Mouse (Mus musculus) forebrain, postnatal 0 days (tissue): ENCODE measurements around the gene Ptbp3. TPM values are rescaled to one million over a fixed set of nuclear protein-coding genes. Genes with fewer than 3 reads are reported as not detected.

Source experiments
- ATAC-seq: fragments of 200-750 bp; cut with Nextera tagmentation; 2 replicates; pipeline ENCODE4 v1.8.0; 2017; ENCODE audit warnings: mild to moderate bottlenecking, moderate library complexity
- DNase-seq: peaks from one replicate; pipeline ENCODE4 v3.0.0-alpha.2; 2015
- H3K27ac ChIP-seq: fragments of 300-500 bp; sonication (generic); 2 replicates; pipeline ENCODE4 v1.5.1; 2014; ENCODE audit warnings: low read depth, mild to moderate bottlenecking, antibody characterized with exemption, low read length, moderate library complexity, mixed read lengths
- H3K27me3 ChIP-seq: fragments of 300-500 bp; sonication (generic); 2 replicates; pipeline ENCODE4 v1.6.1; 2014; ENCODE audit warnings: mild to moderate bottlenecking, low read length, mixed read lengths; ENCODE audit not compliant: insufficient read depth
- H3K36me3 ChIP-seq: fragments of 300-500 bp; sonication (generic); 2 replicates; pipeline ENCODE4 v1.6.1; 2014; ENCODE audit warnings: mild to moderate bottlenecking, moderate library complexity; ENCODE audit not compliant: insufficient read depth
- H3K4me1 ChIP-seq: fragments of 300-500 bp; sonication (generic); 2 replicates; pipeline ENCODE4 v1.6.1; 2014; ENCODE audit warnings: antibody characterized with exemption; ENCODE audit not compliant: insufficient read depth
- H3K4me2 ChIP-seq: fragments of 300-500 bp; sonication (generic); 2 replicates; pipeline ENCODE4 v1.6.1; 2014; ENCODE audit warnings: low read depth, mild to moderate bottlenecking, moderate library complexity
- H3K4me3 ChIP-seq: fragments of 300-500 bp; sonication (generic); 2 replicates; pipeline ENCODE4 v1.5.1; 2014; ENCODE audit warnings: low read depth, low read length, mixed read lengths
- H3K9ac ChIP-seq: fragments of 300-500 bp; sonication (generic); 2 replicates; pipeline ENCODE4 v1.6.1; 2014; ENCODE audit warnings: mild to moderate bottlenecking
- H3K9me3 ChIP-seq: fragments of 300-500 bp; sonication (generic); 2 replicates; pipeline ENCODE4 v1.6.1; 2016; ENCODE audit warnings: low read length
- CTCF ChIP-seq: sonication (generic); IDR thresholded peaks from 2 replicates; pipeline ENCODE4 v1.5.1; 2016; ENCODE audit warnings: antibody characterized with exemption, control low read depth, low read depth
- WGBS: fragments of 180-500 bp; shearing (Covaris S2); extraction: QIAGEN DNeasy Blood & Tissue Kit; methylation state at CpG from one replicate; pipeline ENCODE4 v1.1.7; 2014; 5-methylcytosine and 5-hydroxymethylcytosine counted together
- polyA plus RNA-seq: library from polyadenylated mRNA; unstranded; fragments of >200 nt; fragmentation: Nextera tagmentation; extraction: Ambion mirVana; gene quantifications from 2 replicates; pipeline ENCODE4 v1.2.1, GENCODE M21; 2015
- total RNA-seq: library from RNA; depleted of rRNA; stranded (reverse); fragments of >200 nt; gene quantifications from 2 replicates; pipeline ENCODE4 v1.2.3, GENCODE M21; 2014; rRNA removed

Ptbp3 gene
- total RNA-seq (30.8 and 33.7 TPM in 2 replicates), polyA plus RNA-seq (10.3 and 10.9 TPM in 2 replicates)

DNA sequence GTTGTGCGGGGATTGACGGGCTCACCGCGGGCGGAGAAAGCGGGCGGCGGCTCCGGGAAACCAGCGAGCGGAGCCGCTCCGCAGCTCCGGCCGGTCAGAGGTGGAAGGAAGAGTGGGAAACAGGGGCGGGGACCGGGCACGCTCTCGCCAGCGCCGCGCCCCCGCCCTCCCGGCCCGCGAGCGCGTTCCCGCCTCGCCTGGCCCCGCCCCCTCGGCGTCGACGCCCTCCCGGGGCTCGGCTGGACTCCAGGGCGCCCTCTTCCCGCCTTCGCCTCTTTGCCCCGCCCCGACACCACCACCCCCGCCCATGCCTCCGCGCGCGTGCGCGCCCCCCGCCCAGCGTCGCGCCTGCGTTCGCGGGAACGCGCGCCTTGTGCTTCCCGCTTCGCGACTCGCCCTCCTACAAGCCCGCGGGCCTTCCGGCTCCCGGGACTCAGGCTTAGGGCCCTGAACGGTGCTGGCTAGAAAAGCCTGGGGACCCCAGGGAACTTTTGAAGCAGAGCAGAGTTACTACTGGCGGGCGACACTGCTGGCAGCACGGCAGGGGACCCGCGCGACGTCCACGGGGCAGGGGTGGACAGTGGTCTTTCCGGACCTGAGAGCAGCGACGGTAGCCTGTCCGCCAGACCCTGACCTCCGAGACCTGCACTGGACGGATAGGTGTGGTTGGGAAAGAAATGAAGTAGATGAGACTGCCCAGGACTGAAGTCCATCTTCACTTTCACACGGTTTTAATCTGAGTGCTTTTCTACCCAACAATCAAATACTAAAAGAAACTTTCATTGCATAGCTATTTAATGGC lies at the start of gene Ptbp3:
Gene Ptbp3 (minus strand): TSS at position 190 of the 802 bp plus-strand sequence.
- no peaks in the 10 kb centered on the region; the same call in 1 of the 2 replicates for H3K4me1 ChIP-seq
- H3K4me2 ChIP-seq, result peak within 1 kb of the TSS; percentile 93
- H3K36me3 ChIP-seq, result no peaks in the 10 kb centered on the region
- ATAC-seq (peak; percentile 89), DNase-seq (peak; percentile 96)
- peak within 1 kb of the TSS; percentile 84 for H3K9ac ChIP-seq
- H3K27me3 ChIP-seq, result no peaks in the 10 kb centered on the region
- no peaks in the 10 kb centered on the region for H3K9me3 ChIP-seq
- no peak for TF ChIP-seq CTCF
- H3K4me3 ChIP-seq, result peak within 1 kb of the TSS; percentile 92
- WGBS, result under 1% methylated on average over 59 of the region's 83 CpGs
- H3K27ac ChIP-seq, result peak within 1 kb of the TSS; percentile 89

- Histone ChIP-seq H3K27ac (no peak overlapping the region), H3K4me1 (no peaks in the 10 kb centered on the region), H3K27me3 (no peaks in the 10 kb centered on the region), H3K9ac (no peak overlapping the region), H3K4me3 (no peak overlapping the region), H3K9me3 (no peaks in the 10 kb centered on the region), H3K4me2 (no peak overlapping the region), H3K36me3 (no peaks in the 10 kb centered on the region)
- ATAC-seq (no peak), DNase-seq (no peak)
- WGBS, result 87% methylated on average over 2 of the region's 2 CpGs
- TF ChIP-seq CTCF, result no peak
Measured at GRCm38 (mm10) chr4:59596556-59596955, 47.4 kb upstream of the Ptbp3 start.

DNA sequence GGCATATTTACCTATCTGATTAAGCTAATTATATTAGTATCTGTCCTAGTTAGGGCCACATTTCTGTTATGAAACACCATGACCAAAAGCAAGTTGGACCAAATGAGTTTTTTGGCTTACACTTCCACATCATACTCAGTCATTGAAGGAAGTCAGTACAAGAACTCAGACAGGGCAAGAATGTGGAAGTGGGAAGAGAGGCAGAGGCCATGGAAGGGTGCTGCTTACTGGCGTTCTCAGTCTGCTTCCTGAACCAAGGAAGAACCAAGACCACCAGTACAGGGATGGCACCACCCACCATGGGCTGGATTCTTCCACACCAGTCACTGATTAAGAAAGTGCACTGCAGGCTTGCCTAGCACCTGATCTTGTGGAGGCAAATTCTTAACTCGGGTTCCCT lies 45.5 kb upstream of the Ptbp3 start:
- Histone ChIP-seq H3K9ac (no peak overlapping the region), H3K4me2 (no peak overlapping the region), H3K36me3 (no peaks in the 10 kb centered on the region), H3K27me3 (no peaks in the 10 kb centered on the region), H3K27ac (no peak overlapping the region), H3K4me3 (no peak overlapping the region), H3K4me1 (no peaks in the 10 kb centered on the region), H3K9me3 (no peaks in the 10 kb centered on the region)
- 81% methylated on average over 2 of the region's 2 CpGs for WGBS
- TF ChIP-seq CTCF, result no peak
- no peak for DNase-seq
- ATAC-seq, result no peak

DNA sequence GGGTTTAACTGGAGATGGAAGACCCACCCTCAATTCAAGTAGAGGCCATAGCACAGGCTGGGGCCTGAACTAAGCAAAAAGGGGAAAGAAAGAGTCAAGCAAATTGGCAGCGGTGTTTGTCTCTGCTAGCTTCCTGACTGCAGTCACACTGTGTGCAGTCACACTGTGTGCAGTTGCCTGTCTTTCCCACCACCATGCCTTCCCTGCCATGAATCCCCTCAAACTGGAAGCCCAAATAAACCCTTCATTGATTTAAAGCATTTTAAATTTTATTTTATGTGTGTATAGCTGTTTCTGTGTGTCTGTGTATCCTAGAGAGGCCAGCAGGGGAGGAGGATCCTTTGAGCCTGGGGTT lies 38.7 kb upstream of the Ptbp3 start:
- DNase-seq (no peak), ATAC-seq (no peak)
- H3K36me3 ChIP-seq, result no peaks in the 10 kb centered on the region
- H3K4me2 ChIP-seq, result no peak overlapping the region
- TF ChIP-seq CTCF, result no peak
- 95% methylated on average over 1 of the region's 1 CpGs for WGBS
- H3K4me3 ChIP-seq, result no peak overlapping the region
- H3K27ac ChIP-seq, result no peak overlapping the region
- H3K9ac ChIP-seq, result no peak overlapping the region
- no peaks in the 10 kb centered on the region for H3K4me1 ChIP-seq
- H3K27me3 ChIP-seq, result no peaks in the 10 kb centered on the region
- no peaks in the 10 kb centered on the region for H3K9me3 ChIP-seq

DNA sequence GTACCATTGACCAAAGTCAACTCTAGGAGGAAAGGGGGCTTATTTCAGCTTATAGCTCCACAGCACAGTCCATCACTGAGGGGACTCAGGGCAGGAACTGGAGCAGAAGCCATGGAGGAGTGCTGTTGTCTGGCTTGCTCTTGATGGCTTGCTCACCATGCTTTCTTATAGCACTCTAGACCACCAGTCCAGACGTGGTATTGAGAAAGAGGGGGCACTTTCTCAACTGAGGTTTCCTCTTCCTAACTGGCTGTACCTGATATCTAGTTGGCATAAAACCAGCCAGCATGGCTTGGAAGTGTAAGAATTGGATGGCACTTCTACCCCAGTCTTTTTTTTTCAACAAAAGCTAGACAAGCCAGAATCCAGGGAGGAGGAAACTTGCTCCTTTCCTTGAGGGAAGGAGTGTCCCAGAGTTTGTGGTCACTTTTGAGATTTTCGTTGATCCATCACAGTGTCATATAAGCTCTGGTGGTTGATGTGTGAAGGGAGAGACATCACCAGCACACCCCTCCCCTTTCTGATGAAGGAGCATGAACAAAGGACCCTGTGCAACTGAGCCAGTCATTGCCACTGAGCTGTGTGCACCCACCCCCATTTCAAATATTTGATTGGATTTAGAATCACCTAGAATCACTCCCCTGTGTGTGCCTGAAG lies 38.2 kb upstream of the Ptbp3 start:
- ATAC-seq, result no peak
- DNase-seq, result no peak
- Histone ChIP-seq H3K36me3 (no peaks in the 10 kb centered on the region), H3K4me2 (no peak overlapping the region), H3K9me3 (no peaks in the 10 kb centered on the region), H3K4me3 (no peak overlapping the region), H3K27ac (no peak overlapping the region), H3K27me3 (no peaks in the 10 kb centered on the region), H3K4me1 (no peaks in the 10 kb centered on the region), H3K9ac (no peak overlapping the region)
- 80% methylated on average over 2 of the region's 2 CpGs for WGBS
- TF ChIP-seq CTCF, result no peak

DNA sequence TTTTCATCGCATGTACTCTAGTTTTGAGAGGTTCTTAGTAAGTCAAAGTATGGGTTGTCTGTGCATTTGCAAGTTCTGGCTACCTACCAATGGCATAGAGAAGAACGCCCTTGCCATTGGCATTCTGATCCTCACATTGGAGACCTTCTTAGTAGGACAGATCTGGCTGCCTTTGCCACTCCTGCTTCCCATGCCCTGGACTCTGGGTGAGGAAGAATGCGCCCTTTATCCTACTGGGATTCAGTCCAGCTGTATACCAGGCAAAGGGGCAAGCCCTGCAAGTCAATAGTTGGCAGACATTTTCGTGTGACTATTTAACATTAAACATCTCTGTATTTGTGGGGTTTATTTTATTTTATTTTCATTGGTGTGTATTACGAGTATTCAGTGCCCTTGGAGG lies 35.9 kb upstream of the Ptbp3 start:
- no peak overlapping the region for H3K27ac ChIP-seq
- no peak for TF ChIP-seq CTCF
- no peaks in the 10 kb centered on the region for H3K9me3 ChIP-seq
- WGBS, result 73% methylated on average over 5 of the region's 5 CpGs
- DNase-seq (no peak), ATAC-seq (no peak)
- H3K27me3 ChIP-seq, result no peaks in the 10 kb centered on the region
- no peaks in the 10 kb centered on the region for H3K36me3 ChIP-seq
- H3K9ac ChIP-seq, result no peak overlapping the region
- no peak overlapping the region for H3K4me2 ChIP-seq
- H3K4me3 ChIP-seq, result no peak overlapping the region
- no peaks in the 10 kb centered on the region for H3K4me1 ChIP-seq

DNA sequence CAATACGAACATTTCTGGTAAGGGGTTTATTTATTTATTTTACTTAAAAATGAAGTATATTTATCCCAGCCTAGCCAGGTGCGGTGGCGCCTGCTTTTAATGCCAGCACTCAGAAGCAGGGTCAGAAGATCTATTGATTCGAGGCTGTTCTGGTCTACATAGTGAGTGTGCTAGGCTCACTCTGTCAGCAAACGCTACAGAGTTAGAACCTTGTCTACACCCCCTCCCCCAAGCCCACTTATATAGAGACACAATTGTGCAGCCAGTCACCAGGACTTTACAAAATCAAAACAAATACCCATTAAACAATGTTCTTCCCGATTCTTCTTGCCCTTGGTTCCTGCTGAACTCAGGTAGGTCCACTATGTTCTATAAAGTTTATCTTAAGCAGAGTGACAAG lies 33.0 kb upstream of the Ptbp3 start:
- 22% methylated on average over 6 of the region's 6 CpGs for WGBS
- no peaks in the 10 kb centered on the region for H3K4me1 ChIP-seq
- TF ChIP-seq CTCF, result no peak
- peak overlapping the region; percentile 66 for H3K4me2 ChIP-seq
- H3K36me3 ChIP-seq, result no peaks in the 10 kb centered on the region
- no peak overlapping the region for H3K27ac ChIP-seq
- no peaks in the 10 kb centered on the region for H3K9me3 ChIP-seq
- peak overlapping the region; percentile 65 for H3K4me3 ChIP-seq
- no peaks in the 10 kb centered on the region for H3K27me3 ChIP-seq
- ATAC-seq (no peak), DNase-seq (no peak)
- 0 out of 2 replicates have a peak overlapping the region, but pooled peaks have one; percentile 34 for H3K9ac ChIP-seq
